Mouse (Mus musculus): ENCODE data around the gene Chrnd. TPM values are rescaled to one million over a fixed set of nuclear protein-coding genes. Genes with fewer than 3 reads are reported as not detected.

The Chrnd gene
- polyA plus RNA-seq, 1 experiment from 2014 or later = not detected

DNA sequence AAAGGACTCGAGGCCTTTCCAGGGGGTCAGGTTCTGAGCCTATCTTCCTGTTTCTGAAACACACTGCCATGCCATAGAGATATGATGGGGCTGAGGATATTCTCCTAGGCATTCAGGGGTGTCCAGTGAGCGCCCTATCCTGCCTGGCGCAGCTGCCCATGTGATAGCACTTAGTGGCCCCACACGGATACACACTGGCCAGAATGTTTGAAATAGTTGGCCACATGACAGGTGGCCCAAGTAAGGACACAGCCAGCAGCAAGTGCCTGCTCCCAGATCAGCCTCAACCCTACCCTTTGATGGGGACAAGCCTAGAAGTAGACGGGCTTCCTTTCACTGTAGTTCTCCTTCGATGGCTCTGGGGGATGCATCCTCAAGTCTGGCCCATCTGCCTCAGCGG, 14.1 kb downstream of the Chrnd start, which contains the start of gene Chrng:
Gene Chrng, plus strand, starts transcription at position 193 of the 400 bp plus-strand sequence.
- peaks cover 15% of the 10 kb centered on the region for H3K27me3 ChIP-seq (replicated peaks; ENCODE audit: control insufficient read depth, insufficient read depth, low read length)
- no peak within 1 kb of the TSS for H3K27ac ChIP-seq (ENCODE audit: low read depth, low read length)
- WGBS = 84% methylated on average over 7 of the region's 7 CpGs
- no peaks in the 10 kb centered on the region for H3K4me1 ChIP-seq (replicated peaks; ENCODE audit: control insufficient read depth, insufficient read depth, low read length)
- no peak for TF ChIP-seq CTCF (IDR thresholded peaks at IDR 0.05; ENCODE audit: low read depth)
- H3K4me3 ChIP-seq (ENCODE audit: low read depth, low read length) = no peak within 1 kb of the TSS
- H3K9ac ChIP-seq (ENCODE audit: low read depth, low read length) = no peak within 1 kb of the TSS
- no peaks in the 10 kb centered on the region for H3K9me3 ChIP-seq (ENCODE audit: control insufficient read depth)
- no peak within 1 kb of the TSS for H3K4me2 ChIP-seq (replicated peaks; ENCODE audit: low read depth)
- ATAC-seq = no peak
- H3K36me3 ChIP-seq (ENCODE audit: control insufficient read depth, insufficient read depth) = no peaks in the 10 kb centered on the region

DNA sequence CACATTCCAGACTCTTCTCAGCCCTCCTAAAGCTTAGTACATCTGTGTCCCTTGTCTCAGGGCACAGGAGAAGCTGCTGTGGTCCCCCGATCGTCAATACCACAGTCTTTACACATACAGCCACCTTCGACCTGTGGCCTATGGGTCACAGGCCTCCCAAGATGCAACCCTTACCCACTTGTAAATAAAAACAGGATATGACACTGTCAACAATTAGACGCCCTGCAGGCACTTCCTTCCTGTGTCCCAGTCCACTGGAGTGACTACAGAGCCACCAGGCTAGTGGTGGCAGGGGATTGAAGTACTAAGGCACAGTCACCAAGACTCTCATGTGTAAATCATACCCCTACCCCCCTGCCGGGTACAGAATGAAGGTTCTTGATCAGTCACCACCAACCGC, 14.6 kb downstream of the Chrnd start:
- Histone ChIP-seq H3K27me3 (replicated peaks; ENCODE audit: control insufficient read depth, insufficient read depth, low read length) (peaks cover 15% of the 10 kb centered on the region), H3K4me2 (replicated peaks; ENCODE audit: low read depth) (no peak overlapping the region), H3K27ac (ENCODE audit: low read depth, low read length) (no peak overlapping the region), H3K4me3 (ENCODE audit: low read depth, low read length) (no peak overlapping the region), H3K9me3 (ENCODE audit: control insufficient read depth) (no peaks in the 10 kb centered on the region), H3K36me3 (ENCODE audit: control insufficient read depth, insufficient read depth) (no peaks in the 10 kb centered on the region), H3K9ac (ENCODE audit: low read depth, low read length) (no peak overlapping the region), H3K4me1 (replicated peaks; ENCODE audit: control insufficient read depth, insufficient read depth, low read length) (no peaks in the 10 kb centered on the region)
- 67% methylated on average over 6 of the region's 6 CpGs for WGBS
- no peak for TF ChIP-seq CTCF (IDR thresholded peaks at IDR 0.05; ENCODE audit: low read depth)
- no peak for ATAC-seq

DNA sequence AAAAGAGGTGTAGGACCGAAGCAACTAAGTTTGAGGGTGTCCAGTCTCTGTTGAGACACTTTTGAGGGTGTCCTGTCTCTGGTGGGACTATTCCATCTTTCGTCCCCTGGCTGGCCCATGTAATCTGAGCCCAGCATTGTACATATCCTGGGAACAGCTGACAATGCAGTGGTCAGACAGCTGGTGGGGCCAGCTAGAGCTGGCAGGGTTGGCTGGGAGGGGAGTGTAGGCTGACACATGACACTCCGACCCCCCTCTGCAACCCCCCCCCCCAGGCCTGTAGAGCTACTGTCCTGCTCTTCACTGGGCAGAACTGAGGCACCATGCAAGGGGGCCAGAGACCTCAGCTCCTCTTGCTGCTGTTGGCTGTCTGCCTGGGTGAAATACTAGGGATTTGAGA, 15.1 kb downstream of the Chrnd start:
- no peak overlapping the region for H3K4me2 ChIP-seq (replicated peaks; ENCODE audit: low read depth)
- no peak for ATAC-seq

DNA sequence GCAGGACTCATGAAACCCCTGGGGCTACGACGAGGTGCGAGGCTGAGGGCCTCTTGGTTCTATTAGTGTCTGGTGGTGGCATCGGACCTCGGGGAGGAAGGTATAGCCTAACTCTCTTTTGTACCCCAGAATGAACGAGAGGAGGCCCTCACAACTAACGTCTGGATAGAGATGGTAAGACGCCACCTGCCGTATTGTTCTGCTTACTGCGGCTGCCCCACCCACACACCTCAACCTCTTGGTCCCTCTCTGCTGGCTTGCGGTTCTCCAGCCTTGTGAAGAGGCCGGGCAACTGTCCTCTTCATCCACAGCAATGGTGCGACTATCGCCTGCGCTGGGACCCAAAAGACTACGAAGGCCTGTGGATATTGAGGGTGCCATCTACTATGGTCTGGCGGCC, 15.9 kb downstream of the Chrnd start:
- Histone ChIP-seq H3K4me3 (ENCODE audit: low read depth, low read length) (no peak overlapping the region), H3K27ac (ENCODE audit: low read depth, low read length) (no peak overlapping the region), H3K36me3 (ENCODE audit: control insufficient read depth, insufficient read depth) (no peaks in the 10 kb centered on the region), H3K9ac (ENCODE audit: low read depth, low read length) (no peak overlapping the region), H3K9me3 (ENCODE audit: control insufficient read depth) (no peaks in the 10 kb centered on the region), H3K27me3 (replicated peaks; ENCODE audit: control insufficient read depth, insufficient read depth, low read length) (peaks cover 15% of the 10 kb centered on the region), H3K4me2 (replicated peaks; ENCODE audit: low read depth) (no peak overlapping the region), H3K4me1 (replicated peaks; ENCODE audit: control insufficient read depth, insufficient read depth, low read length) (no peaks in the 10 kb centered on the region)
- WGBS = 20% methylated on average over 17 of the region's 17 CpGs
- no peak for ATAC-seq
- peak; percentile 58 for TF ChIP-seq CTCF (IDR thresholded peaks at IDR 0.05; ENCODE audit: low read depth)

More for the DNA sequence above, 15.1 kb downstream of the Chrnd start:
- Histone ChIP-seq H3K9ac (ENCODE audit: low read depth, low read length) (no peak overlapping the region), H3K27me3 (replicated peaks; ENCODE audit: control insufficient read depth, insufficient read depth, low read length) (peaks cover 15% of the 10 kb centered on the region), H3K36me3 (ENCODE audit: control insufficient read depth, insufficient read depth) (no peaks in the 10 kb centered on the region), H3K4me1 (replicated peaks; ENCODE audit: control insufficient read depth, insufficient read depth, low read length) (no peaks in the 10 kb centered on the region), H3K9me3 (ENCODE audit: control insufficient read depth) (no peaks in the 10 kb centered on the region), H3K4me3 (ENCODE audit: low read depth, low read length) (no peak overlapping the region), H3K27ac (ENCODE audit: low read depth, low read length) (no peak overlapping the region)
- WGBS = 40% methylated on average over 3 of the region's 3 CpGs
- no peak for TF ChIP-seq CTCF (IDR thresholded peaks at IDR 0.05; ENCODE audit: low read depth)

GRCm38 (mm10) chr1:87211431-87211830, 21.0 kb downstream of the Chrnd start:
- H3K4me3 ChIP-seq (ENCODE audit: low read depth, low read length) = no peak overlapping the region
- ATAC-seq = no peak
- WGBS = 88% methylated on average over 4 of the region's 4 CpGs
- no peak overlapping the region for H3K4me2 ChIP-seq (replicated peaks; ENCODE audit: low read depth)
- H3K9ac ChIP-seq (ENCODE audit: low read depth, low read length) = no peak overlapping the region
- H3K4me1 ChIP-seq (replicated peaks; ENCODE audit: control insufficient read depth, insufficient read depth, low read length) = peaks cover 13% of the 10 kb centered on the region; the same call in 1 of the 2 replicates
- no peak for TF ChIP-seq CTCF (IDR thresholded peaks at IDR 0.05; ENCODE audit: low read depth)
- no peaks in the 10 kb centered on the region for H3K9me3 ChIP-seq (ENCODE audit: control insufficient read depth)
- H3K27ac ChIP-seq (ENCODE audit: low read depth, low read length) = no peak overlapping the region
- H3K36me3 ChIP-seq (ENCODE audit: control insufficient read depth, insufficient read depth) = no peaks in the 10 kb centered on the region
- H3K27me3 ChIP-seq (replicated peaks; ENCODE audit: control insufficient read depth, insufficient read depth, low read length) = peaks cover 10% of the 10 kb centered on the region

- no peaks in the 10 kb centered on the region; the same call in 1 of the 2 replicates for H3K36me3 ChIP-seq (ENCODE audit: control insufficient read depth, insufficient read depth)
- peak; percentile 26 for TF ChIP-seq CTCF (IDR thresholded peaks at IDR 0.05; ENCODE audit: low read depth)
- H3K27ac ChIP-seq (ENCODE audit: low read depth, low read length) = peak within 1 kb of the TSS; percentile 100
- H3K27me3 ChIP-seq (replicated peaks; ENCODE audit: control insufficient read depth, insufficient read depth, low read length) = no peaks in the 10 kb centered on the region
- H3K4me1 ChIP-seq (replicated peaks; ENCODE audit: control insufficient read depth, insufficient read depth, low read length) = peaks cover 13% of the 10 kb centered on the region; the same call in 1 of the 2 replicates
- peak within 1 kb of the TSS; percentile 97 for H3K9ac ChIP-seq (ENCODE audit: low read depth, low read length)
- H3K9me3 ChIP-seq (ENCODE audit: control insufficient read depth) = no peaks in the 10 kb centered on the region
- H3K4me2 ChIP-seq (replicated peaks; ENCODE audit: low read depth) = peak within 1 kb of the TSS; percentile 81
- H3K4me3 ChIP-seq (ENCODE audit: low read depth, low read length) = peak within 1 kb of the TSS; percentile 90
- ATAC-seq = peak; percentile 96
- under 1% methylated on average over 89 of the region's 99 CpGs for WGBS
Measured at GRCm38 (mm10) chr1:87213735-87214704, 23.6 kb downstream of the Chrnd start, which contains the start of gene Eif4e2. Gene Eif4e2 (plus strand): TSS chr1:87213914.
